Mouse (Mus musculus) limb, embryonic 14.5 days (tissue): ENCODE measurements around the gene Fdxr. TPM values are rescaled to one million over a fixed set of nuclear protein-coding genes. Genes with fewer than 3 reads are reported as not detected.

Experiments used
- ATAC-seq: fragments of 200-750 bp; cut with Nextera tagmentation; 2 replicates; pipeline ENCODE4 v1.8.0; 2017; ENCODE audit warnings: low read depth, moderate number of reproducible peaks, moderate TSS enrichment; ENCODE audit not compliant: low FRiP score
- DNase-seq: peaks from one replicate; pipeline ENCODE4 v3.0.0-alpha.2; 2015; ENCODE audit warnings: low spot score
- H3K27ac ChIP-seq: fragments of 300-500 bp; sonication (generic); replicated peaks from 2 replicates; pipeline ENCODE4 v1.5.1; 2014; ENCODE audit warnings: low read depth, mild to moderate bottlenecking, low read length, moderate library complexity, mixed read lengths
- H3K27me3 ChIP-seq: fragments of 300-500 bp; sonication (generic); 2 replicates; pipeline ENCODE4 v1.6.1; 2014; ENCODE audit warnings: low read length, mixed read lengths; ENCODE audit not compliant: control insufficient read depth, insufficient read depth
- H3K36me3 ChIP-seq: fragments of 300-500 bp; sonication (generic); 2 replicates; pipeline ENCODE4 v1.6.1; 2014; ENCODE audit warnings: mild to moderate bottlenecking, low read length, moderate library complexity, mixed read lengths; ENCODE audit not compliant: control insufficient read depth, insufficient read depth
- H3K4me1 ChIP-seq: fragments of 300-500 bp; sonication (generic); 2 replicates; pipeline ENCODE4 v1.6.1; 2014; ENCODE audit warnings: antibody characterized with exemption, low read length, mixed read lengths; ENCODE audit not compliant: control insufficient read depth, insufficient read depth
- H3K4me2 ChIP-seq: fragments of 300-500 bp; sonication (generic); replicated peaks from 2 replicates; pipeline ENCODE4 v1.6.1; 2014; ENCODE audit warnings: low read depth, mild to moderate bottlenecking, low read length, moderate library complexity; ENCODE audit not compliant: severe bottlenecking
- H3K4me3 ChIP-seq: fragments of 300-500 bp; sonication (generic); replicated peaks from 2 replicates; pipeline ENCODE4 v1.5.1; 2014; ENCODE audit warnings: low read length
- H3K9ac ChIP-seq: fragments of 300-500 bp; sonication (generic); 2 replicates; pipeline ENCODE4 v1.6.1; 2014; ENCODE audit warnings: mild to moderate bottlenecking, low read depth, low read length, moderate library complexity; ENCODE audit not compliant: severe bottlenecking
- H3K9me3 ChIP-seq: fragments of 300-500 bp; sonication (generic); 2 replicates; pipeline ENCODE4 v1.6.1; 2016; ENCODE audit warnings: low read length; ENCODE audit not compliant: control insufficient read depth
- POLR2A ChIP-seq: fragments of 200-500 bp; IDR thresholded peaks from 2 replicates; pipeline ENCODE4 v1.8.0; 2012; ENCODE audit warnings: inconsistent platforms, mild to moderate bottlenecking, moderate library complexity, borderline replicate concordance; ENCODE audit not compliant: insufficient read depth, insufficient read length; ENCODE audit errors: extremely low read depth
- WGBS: fragments of 180-500 bp; shearing (Covaris S2); extraction: QIAGEN DNeasy Blood & Tissue Kit; methylation state at CpG from one replicate; pipeline ENCODE4 v1.1.7; 2014; 5-methylcytosine and 5-hydroxymethylcytosine counted together
- polyA plus RNA-seq, 2 experiments: library from polyadenylated mRNA; depleted of rRNA in 1 of 2; stranded (reverse) in 1 of 2; unstranded in 1 of 2; fragments of >200 nt; fragmentation: Nextera tagmentation in 1 of 2; extraction: Ambion mirVana in 1 of 2; gene quantifications; 2 replicates each; pipeline versions ENCODE4 v1.2.1 to v1.2.3; 2012 to 2014

Gene Fdxr
- polyA plus RNA-seq, 2 experiments, result 13.0 to 16.8 TPM

DNA sequence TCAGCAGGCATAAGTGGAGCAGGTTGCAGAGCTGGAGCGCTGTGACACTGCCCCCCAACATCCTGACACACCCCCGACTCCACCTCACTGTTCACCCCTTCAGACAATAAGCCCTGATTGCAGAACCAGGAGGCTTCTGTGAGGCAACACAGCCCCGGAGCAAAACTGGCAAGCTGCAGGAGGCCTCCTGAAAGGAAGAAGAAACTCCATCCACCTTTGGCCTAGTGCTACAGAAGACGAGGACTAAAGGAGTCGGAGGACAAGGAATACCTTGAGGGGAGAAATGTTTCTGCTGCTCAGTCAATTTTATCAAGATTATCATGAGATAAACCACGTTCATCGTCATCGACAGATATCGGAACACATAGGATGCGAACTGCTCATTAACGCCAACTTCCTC lies 19.1 kb upstream of the Fdxr start:
- DNase-seq, result no peak
- Histone ChIP-seq H3K27ac (no peak overlapping the region), H3K9me3 (no peaks in the 10 kb centered on the region), H3K4me1 (no peaks in the 10 kb centered on the region), H3K9ac (no peak overlapping the region), H3K4me2 (no peak overlapping the region), H3K27me3 (peaks cover 27% of the 10 kb centered on the region), H3K4me3 (no peak overlapping the region), H3K36me3 (no peaks in the 10 kb centered on the region)
- TF ChIP-seq POLR2A, result no peak
- no peak for ATAC-seq
- 87% methylated on average over 11 of the region's 11 CpGs for WGBS

DNA sequence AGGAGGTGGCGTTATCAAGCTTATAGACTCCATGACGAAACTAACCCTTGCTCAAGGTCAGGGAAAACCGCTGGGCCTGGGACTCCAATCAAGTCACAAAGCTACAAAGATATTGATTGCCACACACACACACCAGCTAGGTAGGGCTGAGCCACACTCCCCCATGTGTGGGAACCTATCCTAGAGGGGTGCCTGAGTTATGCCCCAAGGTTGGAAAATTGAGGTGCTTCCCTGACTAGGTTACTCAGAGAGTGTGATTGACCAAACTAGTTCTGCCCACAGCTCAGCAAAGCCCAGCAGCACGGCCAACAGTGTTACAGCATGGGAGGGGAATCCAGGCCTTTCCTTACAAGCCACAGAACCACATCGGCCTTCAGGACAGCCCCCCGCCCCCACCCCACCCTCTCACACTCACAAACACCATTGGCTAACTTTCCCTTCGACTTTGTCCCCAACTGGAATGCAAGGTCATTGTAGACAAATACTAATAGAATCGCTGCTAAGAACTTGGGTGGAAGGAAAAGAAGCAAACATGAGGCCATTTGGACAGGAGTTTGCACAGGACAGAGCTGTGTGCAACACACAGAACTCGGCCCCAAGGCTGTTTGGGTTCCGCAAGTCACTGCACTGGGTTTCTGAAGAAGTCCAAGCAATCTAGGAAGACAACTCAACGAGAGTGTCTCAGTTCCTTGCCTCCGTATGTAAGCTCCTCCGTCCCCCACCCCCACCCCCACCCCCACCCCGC lies 16.0 kb upstream of the Fdxr start:
- Histone ChIP-seq H3K9ac (no peak overlapping the region), H3K9me3 (no peaks in the 10 kb centered on the region), H3K36me3 (no peaks in the 10 kb centered on the region), H3K4me1 (no peaks in the 10 kb centered on the region), H3K4me3 (no peak overlapping the region), H3K27me3 (peaks cover 16% of the 10 kb centered on the region), H3K4me2 (no peak overlapping the region), H3K27ac (no peak overlapping the region)
- no peak for DNase-seq
- no peak for ATAC-seq
- TF ChIP-seq POLR2A, result no peak
- 60% methylated on average over 14 of the region's 14 CpGs for WGBS

DNA sequence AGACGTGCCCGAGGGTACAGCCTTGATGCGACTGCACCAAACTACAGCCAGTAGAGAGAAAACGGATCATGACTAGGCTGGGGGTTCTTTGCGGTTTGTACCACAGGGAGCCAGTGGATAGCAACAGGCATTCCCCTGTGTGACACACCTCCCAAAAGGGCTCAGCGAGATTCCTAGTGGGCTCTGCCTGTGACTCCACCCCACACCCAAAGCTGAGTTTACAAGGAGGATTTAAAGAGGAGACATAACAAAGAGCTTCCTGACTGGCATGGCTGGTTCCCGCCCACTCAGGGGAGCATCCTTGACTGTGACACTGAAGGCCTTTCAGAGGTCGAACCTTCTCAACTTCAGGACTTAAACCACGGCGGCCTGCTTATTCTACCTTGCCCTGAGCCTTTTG lies 14.7 kb upstream of the Fdxr start:
- WGBS, result 80% methylated on average over 10 of the region's 10 CpGs

DNA sequence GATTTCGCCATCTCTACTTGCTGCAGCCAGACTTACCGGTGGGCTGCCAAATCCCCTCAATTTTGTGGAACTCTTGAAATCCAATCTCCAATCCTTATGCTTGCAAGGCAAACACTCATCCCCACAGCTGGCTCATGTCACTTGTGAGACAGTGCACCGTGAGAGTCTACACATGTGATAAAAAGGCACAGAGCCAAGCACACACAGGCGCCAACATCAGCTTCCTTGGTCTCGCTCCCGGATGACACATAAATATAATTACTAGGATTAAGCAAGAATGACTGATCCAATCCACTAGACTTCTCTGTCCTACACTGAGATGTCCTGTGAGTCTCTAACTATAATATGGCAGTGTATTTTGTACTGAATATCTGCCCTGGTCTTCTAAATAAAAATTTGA lies 14.1 kb upstream of the Fdxr start:
- Histone ChIP-seq H3K4me3 (no peak overlapping the region), H3K9me3 (no peaks in the 10 kb centered on the region), H3K4me1 (no peaks in the 10 kb centered on the region), H3K36me3 (no peaks in the 10 kb centered on the region), H3K27me3 (no peaks in the 10 kb centered on the region), H3K27ac (no peak overlapping the region), H3K9ac (no peak overlapping the region), H3K4me2 (no peak overlapping the region)
- no peak for ATAC-seq
- no peak for TF ChIP-seq POLR2A
- WGBS, result 76% methylated on average over 6 of the region's 6 CpGs
- no peak for DNase-seq

More for the DNA sequence above, 14.7 kb upstream of the Fdxr start:
- no peaks in the 10 kb centered on the region for H3K9me3 ChIP-seq
- H3K36me3 ChIP-seq, result no peaks in the 10 kb centered on the region
- ATAC-seq (no peak), DNase-seq (no peak)
- no peak for TF ChIP-seq POLR2A
- peaks cover 3% of the 10 kb centered on the region; the same call in 1 of the 2 replicates for H3K27me3 ChIP-seq
- H3K4me1 ChIP-seq, result no peaks in the 10 kb centered on the region
- no peak overlapping the region for H3K4me2 ChIP-seq
- H3K4me3 ChIP-seq, result no peak overlapping the region
- H3K9ac ChIP-seq, result no peak overlapping the region
- no peak overlapping the region for H3K27ac ChIP-seq

DNA sequence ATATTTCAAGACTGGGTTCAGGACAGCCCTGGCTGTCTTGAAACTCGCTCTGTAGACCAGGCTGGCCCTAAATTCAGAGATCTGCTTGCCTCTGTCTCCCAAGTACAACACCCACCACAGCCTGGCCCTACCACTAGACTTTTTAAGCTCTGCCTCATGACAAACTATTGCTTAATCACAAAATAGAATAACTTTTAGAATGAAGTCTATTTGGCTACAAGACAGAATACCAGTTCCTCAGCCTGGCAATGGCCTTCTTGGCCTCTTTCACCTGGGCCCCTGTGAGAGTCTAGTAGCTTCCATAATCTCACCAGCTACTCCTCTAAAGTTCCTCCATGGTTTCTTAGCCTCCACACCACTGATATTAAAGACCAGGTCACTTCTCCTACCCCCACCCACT lies 13.5 kb upstream of the Fdxr start:
- no peaks in the 10 kb centered on the region for H3K4me1 ChIP-seq
- H3K27me3 ChIP-seq, result no peaks in the 10 kb centered on the region
- ATAC-seq (no peak), DNase-seq (no peak)
- H3K27ac ChIP-seq, result no peak overlapping the region
- H3K36me3 ChIP-seq, result no peaks in the 10 kb centered on the region
- no peak overlapping the region for H3K4me2 ChIP-seq
- H3K4me3 ChIP-seq, result no peak overlapping the region
- no peak overlapping the region for H3K9ac ChIP-seq
- no peak for TF ChIP-seq POLR2A
- no peaks in the 10 kb centered on the region for H3K9me3 ChIP-seq
- 89% methylated on average over 1 of the region's 1 CpGs for WGBS
